Mouse (Mus musculus): ENCODE data around the gene Dad1.

- TF ChIP-seq POLR2A (IDR thresholded peaks at IDR 0.05; ENCODE audit: borderline replicate concordance, extremely low read depth, low read depth, low read length): no peak
- TF ChIP-seq CTCF (IDR thresholded peaks at IDR 0.05; ENCODE audit: insufficient read depth, low read length): no peak
Observed at GRCm38 (mm10) chr14:54191594-54192461, 62.1 kb downstream of the Dad1 start.

Measured in lung, adult 2 months (tissue).